Mouse (Mus musculus): ENCODE measurements around the gene Tgfb1i1. TPM values are rescaled to one million over a fixed set of nuclear protein-coding genes. Genes with fewer than 3 reads are reported as not detected.

Gene Tgfb1i1
- polyA plus RNA-seq (2012; rRNA removed; ENCODE audit: low replicate concordance), result 37.4 and 73.3 TPM in 2 replicates

GRCm38 (mm10) chr7:128246496-128247391 is at the start of gene Tgfb1i1:
Gene Tgfb1i1, plus strand, starts transcription at chr7:128246812.

GRCm38 (mm10) chr7:128206152-128206551 is 40.5 kb upstream of the Tgfb1i1 start, which contains the start of gene Cox6a2:
Gene Cox6a2, minus strand, starts transcription at chr7:128206387.

GRCm38 (mm10) chr7:128236856-128237592 is 9.6 kb upstream of the Tgfb1i1 start, which contains the start of gene Armc5:
Gene Armc5, plus strand, starts transcription at chr7:128237342.

GRCm38 (mm10) chr7:128237927-128238778 is 8.5 kb upstream of the Tgfb1i1 start, which contains the start of gene 9130023H24Rik:
Gene 9130023H24Rik, minus strand, starts transcription at chr7:128238031.

GRCm38 (mm10) chr7:128265411-128265810 is 18.8 kb downstream of the Tgfb1i1 start, which contains the start of gene Slc5a2:
Gene Slc5a2, plus strand, starts transcription at chr7:128265657.

GRCm38 (mm10) chr7:128297617-128298480 is 51.2 kb downstream of the Tgfb1i1 start, which contains the start of gene BC017158:
Gene BC017158, minus strand, starts transcription at chr7:128298170.

Other genes with a start within 250 kb of the Tgfb1i1 start
- 0.69 and 38.4 TPM in 2 replicates for gene Trim72, start 242.9 kb upstream of the Tgfb1i1 start, polyA plus RNA-seq (2012; rRNA removed; ENCODE audit: low replicate concordance)
- 36.0 and 38.8 TPM in 2 replicates for gene Itgam, start 184.2 kb upstream of the Tgfb1i1 start, polyA plus RNA-seq (2012; rRNA removed; ENCODE audit: low replicate concordance)
- 0.11 and 0.47 TPM in 2 replicates for gene Gm49368, start 184.1 kb upstream of the Tgfb1i1 start, polyA plus RNA-seq (2012; rRNA removed; ENCODE audit: low replicate concordance)
- gene Itgax, start 117.3 kb upstream of the Tgfb1i1 start, polyA plus RNA-seq (2012; rRNA removed; ENCODE audit: low replicate concordance), result 7.6 TPM in 2 replicates
- 0.33 and 0.51 TPM in 2 replicates for gene Itgad, start 92.4 kb upstream of the Tgfb1i1 start, polyA plus RNA-seq (2012; rRNA removed; ENCODE audit: low replicate concordance)
- gene Cox6a2, start 40.4 kb upstream of the Tgfb1i1 start, polyA plus RNA-seq (2012; rRNA removed; ENCODE audit: low replicate concordance), result 16.9 and 867 TPM in 2 replicates
- 28.0 and 53.1 TPM in 2 replicates for gene Armc5, start 9.5 kb upstream of the Tgfb1i1 start, polyA plus RNA-seq (2012; rRNA removed; ENCODE audit: low replicate concordance)
- gene 9130023H24Rik, start 8.8 kb upstream of the Tgfb1i1 start, polyA plus RNA-seq (2012; rRNA removed; ENCODE audit: low replicate concordance), result 2.0 and 3.5 TPM in 2 replicates
- 0.07 TPM in 1 of 2 replicates, not detected in the other for gene Slc5a2, start 18.8 kb downstream of the Tgfb1i1 start, polyA plus RNA-seq (2012; rRNA removed; ENCODE audit: low replicate concordance)
- 48.0 and 53.6 TPM in 2 replicates for gene BC017158, start 51.4 kb downstream of the Tgfb1i1 start, polyA plus RNA-seq (2012; rRNA removed; ENCODE audit: low replicate concordance)
- 18.1 and 20.5 TPM in 2 replicates for gene Rgs10, start 171.9 kb downstream of the Tgfb1i1 start, polyA plus RNA-seq (2012; rRNA removed; ENCODE audit: low replicate concordance)
- 20.6 and 30.6 TPM in 2 replicates for gene Tial1, start 214.9 kb downstream of the Tgfb1i1 start, polyA plus RNA-seq (2012; rRNA removed; ENCODE audit: low replicate concordance)

Data from mammary gland, adult 2 months (tissue).